Mouse (Mus musculus) megakaryocyte, embryonic 14.5 days (primary cell): ENCODE results near the gene Atp5h.

Experiments used
- FLI1 ChIP-seq: IDR thresholded peaks from 2 replicates; pipeline ENCODE4 v1.6.1; 2012; ENCODE audit warnings: low read length, inconsistent platforms, mixed read lengths
- GATA1 ChIP-seq: IDR thresholded peaks from 3 replicates; pipeline ENCODE4 v1.6.1; 2012; ENCODE audit warnings: mixed read lengths, low read length, inconsistent platforms, borderline replicate concordance

DNA sequence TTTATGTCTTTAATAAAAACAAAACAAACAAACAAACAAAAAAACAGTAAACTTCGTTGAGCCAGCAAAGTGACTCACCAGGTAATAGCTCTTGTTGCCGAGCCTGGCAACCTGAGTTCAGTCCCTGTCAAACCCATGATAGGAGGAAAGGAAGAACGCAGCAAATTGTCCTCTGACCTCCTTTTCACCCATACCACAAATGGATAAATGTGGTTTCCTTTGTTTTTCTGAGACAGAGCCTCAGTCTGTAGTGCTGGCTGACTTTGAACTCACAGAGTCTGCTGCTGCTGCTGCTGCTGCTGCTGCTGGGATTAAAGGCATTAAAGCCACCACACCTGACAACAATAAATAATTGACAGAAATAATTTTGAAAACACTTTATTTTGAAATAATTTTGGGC, 3.3 kb upstream of the Atp5h start:
- TF ChIP-seq FLI1 (no peak), GATA1 (no peak)
